Mouse (Mus musculus) myocyte (in vitro differentiated cells): ENCODE measurements around the gene Pip5k1a.

ENCODE experiments used
- E2F4 ChIP-seq: IDR thresholded peaks from one replicate; pipeline ENCODE4 v1.6.1; 2011; ENCODE audit warnings: mild to moderate bottlenecking, control low read depth, moderate library complexity; ENCODE audit not compliant: insufficient read depth
- MAX ChIP-seq: IDR thresholded peaks from one replicate; pipeline ENCODE4 v1.6.1; 2011; ENCODE audit warnings: low read depth, mild to moderate bottlenecking, control low read depth
- MYOD1 ChIP-seq, 3 experiments: IDR thresholded peaks; one replicate each; pipeline ENCODE4 v1.6.1; 2011; ENCODE audit warnings: control low read depth in 2 of 3, low read depth in 2 of 3, mild to moderate bottlenecking in 2 of 3, moderate library complexity in 1 of 3; ENCODE audit not compliant: insufficient read length in 2 of 3, control insufficient read depth in 1 of 3
- MYOG ChIP-seq, 3 experiments: IDR thresholded peaks; one replicate each; pipeline ENCODE4 v1.6.1; 2011; ENCODE audit warnings: control low read depth in 2 of 3, low read depth in 2 of 3, mild to moderate bottlenecking in 2 of 3; ENCODE audit not compliant: insufficient read length in 2 of 3, control insufficient read depth in 1 of 3, insufficient read depth in 1 of 3
- POLR2A ChIP-seq: IDR thresholded peaks from one replicate; pipeline ENCODE4 v1.6.1; 2011; ENCODE audit warnings: low read depth, mild to moderate bottlenecking, control low read depth, moderate library complexity; ENCODE audit not compliant: insufficient read length
- POLR2AphosphoS2 ChIP-seq: IDR thresholded peaks from one replicate; pipeline ENCODE4 v1.6.1; 2011; ENCODE audit warnings: low read depth, control low read depth; ENCODE audit not compliant: insufficient read length
- USF1 ChIP-seq: IDR thresholded peaks from one replicate; pipeline ENCODE4 v1.6.1; 2011; ENCODE audit warnings: low read depth, mild to moderate bottlenecking, control low read depth, moderate library complexity

DNA sequence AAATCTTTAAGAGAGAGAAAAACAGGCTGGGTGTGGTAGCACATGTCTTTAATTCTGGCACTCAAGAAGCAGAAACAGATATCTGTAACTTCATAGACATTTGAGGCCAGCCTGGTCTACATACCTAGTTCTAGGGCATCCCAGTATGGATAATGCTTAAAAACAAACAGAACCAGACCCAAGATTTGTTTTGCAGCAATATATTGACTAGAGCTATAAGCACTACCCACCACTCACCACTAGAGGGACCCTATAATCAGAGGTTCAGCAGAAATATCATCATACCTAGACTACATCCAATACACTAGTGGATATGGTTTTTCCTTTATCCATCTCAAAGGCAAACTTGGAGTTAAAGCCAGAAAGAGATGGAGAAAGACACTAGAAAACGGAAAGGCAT, 53.8 kb downstream of the Pip5k1a start:
- TF ChIP-seq POLR2A (no peak), MAX (no peak), USF1 (no peak), POLR2AphosphoS2 (no peak), MYOD1 (IDR thresholded peaks at IDR 0.05; ENCODE audit: control insufficient read depth in 1 of 3, insufficient read length in 2 of 3, low read depth in 2 of 3) (no peak), E2F4 (no peak), MYOG (IDR thresholded peaks at IDR 0.05; ENCODE audit: control insufficient read depth in 1 of 3, insufficient read depth in 1 of 3, insufficient read length in 2 of 3, low read depth in 2 of 3) (no peak)
